In genomic region chr11:112784903-112785381, GRCm38 (mm10) we compare ENCODE assay signal across 8 mouse cellular contexts. TPM values are rescaled to one million over a fixed set of nuclear protein-coding genes. Genes with fewer than 3 reads are reported as not detected.
DNase-seq lines count a peak whose midpoint lies in the region; ATAC-seq and TF ChIP-seq lines count a peak whose summit lies in the region.

No protein-coding gene starts in this region.

- H3K9ac ChIP-seq in kidney, embryonic 15.5 days, result peak overlapping the region; percentile 61
- H3K9ac ChIP-seq in limb, embryonic 13.5 days, result peak overlapping the region; percentile 94
- H3K9ac ChIP-seq in neural tube, embryonic 14.5 days (replicated peaks; ENCODE audit: low read depth, low read length), result peak overlapping the region; percentile 68

- WGBS in kidney, embryonic 15.5 days, result 2% methylated on average over 34 of the region's 34 CpGs
- WGBS in kidney, adult 2 months, result 16% methylated on average over 34 of the region's 34 CpGs
- 2% methylated on average over 34 of the region's 34 CpGs for WGBS in limb, embryonic 13.5 days
- WGBS in neural tube, embryonic 14.5 days, result under 1% methylated on average over 34 of the region's 34 CpGs

- H3K9me3 ChIP-seq in kidney, embryonic 15.5 days (replicated peaks), result no peaks in the 10 kb centered on the region
- H3K9me3 ChIP-seq in limb, embryonic 13.5 days, result no peaks in the 10 kb centered on the region
- H3K9me3 ChIP-seq in neural tube, embryonic 14.5 days (ENCODE audit: control insufficient read depth, low read length), result no peaks in the 10 kb centered on the region

- H3K27me3 ChIP-seq in kidney, embryonic 15.5 days, result peaks cover 35% of the 10 kb centered on the region
- H3K27me3 ChIP-seq in kidney, adult 2 months (replicated peaks; ENCODE audit: control insufficient read depth, insufficient read depth, low read length), result peaks cover 2% of the 10 kb centered on the region
- 0 out of 2 replicates have a peak, but pooled peaks cover 5% of the 10 kb centered on the region for H3K27me3 ChIP-seq in limb, embryonic 13.5 days
- no peaks in the 10 kb centered on the region for H3K27me3 ChIP-seq in neural tube, embryonic 14.5 days (ENCODE audit: control insufficient read depth, insufficient read depth, low read length)

- DNase-seq in kidney, adult 2 months, result no peak
- peak; percentile 85 for DNase-seq in brain, embryonic 14.5 days (ENCODE audit: low read depth)
- no peak for DNase-seq in urinary bladder, postnatal 25 days (ENCODE audit: low spot score)
- DNase-seq in adrenal gland, postnatal 25 days, result no peak

- H3K36me3 ChIP-seq in kidney, embryonic 15.5 days, result no peaks in the 10 kb centered on the region
- no peaks in the 10 kb centered on the region for H3K36me3 ChIP-seq in kidney, adult 2 months (ENCODE audit: control insufficient read depth, insufficient read depth, low read length)
- peaks cover 14% of the 10 kb centered on the region for H3K36me3 ChIP-seq in limb, embryonic 13.5 days
- no peaks in the 10 kb centered on the region for H3K36me3 ChIP-seq in neural tube, embryonic 14.5 days (ENCODE audit: control insufficient read depth, insufficient read depth, low read length)

- TF ChIP-seq CTCF in kidney, adult 2 months (conservative IDR thresholded peaks at IDR 0.05; ENCODE audit: insufficient read depth, insufficient read length, low read depth, low read length), result no peak
- no peak for TF ChIP-seq CTCF in brain, embryonic 14.5 days (IDR thresholded peaks at IDR 0.05; ENCODE audit: borderline replicate concordance, extremely low read depth, insufficient read depth, insufficient read length)

- 0 out of 2 replicates have a peak, but pooled peaks have one; percentile 10 for ATAC-seq in kidney, embryonic 15.5 days (replicated peaks; ENCODE audit: low FRiP score)
- peak; percentile 28 for ATAC-seq in granulocyte monocyte progenitor cell, adult 5-6 weeks (replicated peaks; ENCODE audit: poor library complexity, severe bottlenecking)
- no peak for ATAC-seq in limb, embryonic 13.5 days (ENCODE audit: low FRiP score, low read depth)
- peak; percentile 48 for ATAC-seq in neural tube, embryonic 14.5 days (ENCODE audit: low read depth)

- no peak for TF ChIP-seq POLR2A in kidney, adult 2 months (IDR thresholded peaks at IDR 0.05; ENCODE audit: low read depth, low read length)
- no peak for TF ChIP-seq POLR2A in brain, embryonic 14.5 days (IDR thresholded peaks at IDR 0.05; ENCODE audit: borderline replicate concordance, extremely low read depth, insufficient read depth, insufficient read length, poor library complexity, severe bottlenecking)

- H3K4me2 ChIP-seq in kidney, embryonic 15.5 days, result peak overlapping the region; percentile 85
- peak overlapping the region; percentile 90 for H3K4me2 ChIP-seq in limb, embryonic 13.5 days (replicated peaks)
- H3K4me2 ChIP-seq in neural tube, embryonic 14.5 days (ENCODE audit: low read depth, low read length), result peak overlapping the region; percentile 93

- H3K4me3 ChIP-seq in kidney, embryonic 15.5 days (replicated peaks), result peak overlapping the region; percentile 57
- no peak overlapping the region for H3K4me3 ChIP-seq in kidney, adult 2 months (ENCODE audit: insufficient read depth, low read depth, low read length)
- peak overlapping the region; percentile 70 for H3K4me3 ChIP-seq in limb, embryonic 13.5 days
- H3K4me3 ChIP-seq in neural tube, embryonic 14.5 days (ENCODE audit: low read depth, low read length), result peak overlapping the region; percentile 60

- no peak overlapping the region for H3K27ac ChIP-seq in kidney, embryonic 15.5 days
- H3K27ac ChIP-seq in kidney, adult 2 months (ENCODE audit: insufficient read depth, low read depth, low read length), result no peak overlapping the region
- peak overlapping the region; percentile 97 for H3K27ac ChIP-seq in limb, embryonic 13.5 days
- peak overlapping the region; percentile 76 for H3K27ac ChIP-seq in neural tube, embryonic 14.5 days (ENCODE audit: low read depth, low read length)

- H3K4me1 ChIP-seq in kidney, embryonic 15.5 days, result peaks cover 50% of the 10 kb centered on the region
- H3K4me1 ChIP-seq in kidney, adult 2 months (ENCODE audit: control insufficient read depth, insufficient read depth, low read length), result no peaks in the 10 kb centered on the region
- peaks cover 35% of the 10 kb centered on the region for H3K4me1 ChIP-seq in limb, embryonic 13.5 days
- H3K4me1 ChIP-seq in neural tube, embryonic 14.5 days (ENCODE audit: control insufficient read depth, insufficient read depth, low read length), result peaks cover 16% of the 10 kb centered on the region

RNA-seq across cellular contexts. Expression of gene Sox9, which starts 2.9 kb away (rescaled TPM):
- polyA plus RNA-seq in kidney, embryonic 15.5 days (2015; fragmentation: Nextera tagmentation; extraction: Ambion mirVana), result 36.2 and 37.9 TPM in 2 replicates
- polyA plus RNA-seq in kidney, adult 2 months (2012; rRNA removed), result 0.72 and 0.83 TPM in 2 replicates
- polyA plus RNA-seq in brain, embryonic 14.5 days (2012; rRNA removed), result 24.1 and 33.2 TPM in 2 replicates
- total RNA-seq in granulocyte monocyte progenitor cell, adult 5-6 weeks (2014; fragmentation: Nextera tagmentation), result not detected in 2 replicates
- total RNA-seq in granulocyte monocyte progenitor cell, adult 5-6 weeks (2017), result not detected in 2 replicates
- 209 and 226 TPM in 2 replicates for polyA plus RNA-seq in limb, embryonic 13.5 days (2015; fragmentation: Nextera tagmentation; extraction: Ambion mirVana)
- 34.4 and 39.6 TPM in 2 replicates for polyA plus RNA-seq in neural tube, embryonic 14.5 days (2014; fragmentation: Nextera tagmentation; extraction: Ambion mirVana)
- 0.97 and 1.7 TPM in 2 replicates for total RNA-seq in adrenal gland, postnatal 25 days (2021)

Comparison
In these comparisons a context has a peak if more than half of its experiments do, and no peak if none do; other contexts are left out.
1. RNA of gene Sox9, which starts 2.9 kb away (polyA plus RNA-seq): 209 to 226 TPM in limb, embryonic 13.5 days, 36.2 to 37.9 TPM in kidney, embryonic 15.5 days, 34.4 to 39.6 TPM in neural tube, embryonic 14.5 days and 24.1 to 33.2 TPM in brain, embryonic 14.5 days; 0.72 to 0.83 TPM in kidney, adult 2 months; every median in the first group is over 10 times any median in the second.
2. H3K27ac ChIP-seq: peak in limb, embryonic 13.5 days (single experiment) and neural tube, embryonic 14.5 days (single experiment); none in kidney, embryonic 15.5 days (single experiment) and kidney, adult 2 months (single experiment).
3. Peak in every context shown above with its lines, with median percentiles within 50 percentile points of each other: H3K4me2 ChIP-seq and H3K9ac ChIP-seq.